Mouse (Mus musculus) ovary, postnatal 10 days (tissue): ENCODE results near the gene Tcl1b4.

ENCODE experiments used
- DNase-seq: peaks from one replicate; pipeline ENCODE4 v3.0.0; 2022; ENCODE audit warnings: low spot score

Tcl1b4 gene

GRCm38 (mm10) chr12:105248763-105249233 lies 47.0 kb downstream of the Tcl1b4 start:
- peak; percentile 1 for DNase-seq

GRCm38 (mm10) chr12:105253796-105254195 lies 52.0 kb downstream of the Tcl1b4 start:
- DNase-seq, result no peak
